Mouse (Mus musculus) left cerebral cortex, postnatal 36 days (tissue): ENCODE data around the gene Sdc3. TPM values are rescaled to one million over a fixed set of nuclear protein-coding genes. Genes with fewer than 3 reads are reported as not detected.

Experiments
- DNase-seq, 2 experiments: peaks; one replicate each; pipeline ENCODE4 v3.0.0; 2021 to 2022; ENCODE audit warnings: low spot score in 2 of 2, mixed read lengths in 1 of 2
- intact Hi-C: fragments of 180-260 bp; cut with DNase I; formaldehyde crosslinking; loops from one replicate; pipeline ENCODE4 v1.15.1; 2025
- total RNA-seq, 2 experiments: library from RNA; stranded (reverse); gene quantifications; 2 replicates each; pipeline ENCODE4 v1.2.3; 2021

Sdc3 gene
- total RNA-seq, 2 experiments from 2014 or later = 156 to 161 TPM

GRCm38 (mm10) chr4:130813958-130814357, 21.6 kb downstream of the Sdc3 start:
- DNase-seq = no peak
- intact Hi-C loops = no loop called here

GRCm38 (mm10) chr4:130814742-130815330, 22.5 kb downstream of the Sdc3 start:
- intact Hi-C loops = no loop called here
- no peak for DNase-seq

DNA sequence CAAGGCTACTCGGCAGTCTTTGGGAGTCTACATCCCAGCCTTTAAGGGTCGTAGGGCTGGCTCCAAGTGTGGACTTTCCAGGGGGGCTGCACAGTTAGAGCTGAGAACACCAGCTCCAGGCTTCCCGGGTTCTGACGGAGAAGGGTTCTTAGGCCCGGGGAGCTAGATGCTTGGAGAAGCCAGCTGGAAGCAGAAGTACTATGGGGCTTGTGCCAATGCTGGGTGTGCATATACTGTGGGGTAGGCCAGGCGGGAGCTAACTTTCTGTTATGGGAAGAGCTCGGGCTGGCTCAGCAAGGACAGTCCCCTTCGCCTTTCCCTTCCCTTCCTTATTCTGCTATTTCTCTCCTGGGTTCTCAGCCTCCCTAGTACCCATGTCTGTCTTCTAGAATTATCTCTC, 23.5 kb downstream of the Sdc3 start:
- DNase-seq = no peak
- intact Hi-C loops = no loop called here

GRCm38 (mm10) chr4:130819806-130820205, 27.5 kb downstream of the Sdc3 start:
- intact Hi-C loops = no loop called here
- DNase-seq = no peak

GRCm38 (mm10) chr4:130820594-130821255, 28.4 kb downstream of the Sdc3 start:
- DNase-seq = no peak
- intact Hi-C loops = no loop called here

- intact Hi-C loops = no loop called here
- peak in 1 of 2 experiments; percentile 46 for DNase-seq
These were observed 36.7 kb downstream of the Sdc3 start for GRCm38 (mm10) chr4:130828851-130829673.

- intact Hi-C loops = no loop called here
- no peak for DNase-seq
These were observed 41.8 kb downstream of the Sdc3 start for GRCm38 (mm10) chr4:130834122-130834521.

DNA sequence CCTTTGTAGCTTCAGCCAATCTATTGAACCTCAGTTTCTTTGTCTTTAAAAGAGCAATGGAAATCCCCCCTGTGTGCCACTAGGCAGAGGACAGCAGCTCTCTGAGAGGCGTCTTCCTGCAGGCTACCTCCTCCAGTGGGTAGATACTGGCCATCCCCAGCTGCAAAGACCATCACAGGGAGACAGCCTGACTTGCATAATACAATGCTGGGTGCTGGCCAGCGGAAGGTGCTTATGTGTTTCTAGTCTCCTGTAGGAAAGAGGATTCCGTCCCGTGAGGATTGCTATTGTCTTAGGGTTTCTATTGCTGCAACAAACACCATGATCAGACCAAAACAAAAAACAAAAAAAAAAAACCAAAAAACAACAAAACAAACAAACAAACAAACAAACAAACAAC, 43.2 kb downstream of the Sdc3 start:
- intact Hi-C loops = no loop called here
- no peak for DNase-seq

DNA sequence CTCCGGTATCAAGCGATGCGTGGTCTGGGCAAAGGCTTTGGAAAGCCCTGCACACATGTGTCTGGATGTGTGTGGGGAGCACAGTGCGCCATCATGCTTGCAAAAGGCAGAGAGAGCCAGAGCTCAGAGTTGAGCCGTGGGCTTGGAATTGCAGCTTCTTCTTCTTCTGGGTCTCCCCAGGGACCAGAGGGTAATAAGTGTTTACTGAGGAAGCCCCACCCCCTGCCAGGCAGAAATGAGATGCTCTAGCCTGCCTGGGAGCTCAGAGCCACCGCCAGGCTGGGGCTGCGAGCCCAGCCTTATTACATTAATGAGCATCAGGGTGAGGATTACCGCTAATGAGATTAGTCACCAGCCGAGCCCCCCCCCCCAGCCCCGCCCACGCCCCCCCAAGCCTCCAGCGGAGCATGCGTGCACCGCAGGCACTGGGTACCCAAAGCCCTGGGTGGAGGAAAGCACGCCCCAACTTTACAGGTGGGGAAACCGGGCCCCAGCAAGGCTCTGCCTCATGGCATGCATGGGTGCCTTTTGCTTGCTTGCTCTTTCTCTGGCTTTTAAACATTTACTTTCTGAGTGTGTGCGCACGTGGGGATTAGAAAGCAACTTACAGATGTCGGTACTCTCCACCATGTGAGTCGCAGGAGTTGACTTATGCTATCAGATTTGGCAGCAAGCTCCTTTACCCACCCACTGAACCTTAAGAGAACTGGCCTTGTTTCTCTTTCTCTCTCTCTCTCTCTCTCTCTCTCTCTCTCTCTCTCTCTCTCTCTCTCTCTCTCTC, 44.1 kb downstream of the Sdc3 start:
- no peak for DNase-seq
- intact Hi-C loops = no loop called here

DNA sequence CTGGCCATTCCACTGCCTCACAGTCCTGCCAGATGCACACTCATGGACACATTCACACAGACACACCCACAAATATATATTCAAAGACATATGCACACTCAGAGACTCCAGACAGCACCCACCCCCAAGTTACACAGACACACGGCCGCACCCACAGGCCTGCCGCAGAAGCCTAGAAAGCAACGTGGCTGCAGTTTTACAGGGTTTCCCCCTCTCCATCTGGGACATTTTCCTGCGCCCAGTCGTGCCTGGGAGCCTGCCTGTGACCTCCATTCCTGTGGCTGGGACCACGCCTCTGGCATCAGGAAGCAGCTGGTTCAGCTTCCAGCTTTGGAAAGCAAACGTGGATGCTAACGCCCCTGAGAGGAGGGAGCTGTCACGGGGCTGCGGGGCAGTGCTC, 46.2 kb downstream of the Sdc3 start:
- peak in 1 of 2 experiments; percentile 39 for DNase-seq
- intact Hi-C loops = no loop called here

GRCm38 (mm10) chr4:130841107-130841840, 48.9 kb downstream of the Sdc3 start:
- intact Hi-C loops = no loop called here
- no peak for DNase-seq

DNA sequence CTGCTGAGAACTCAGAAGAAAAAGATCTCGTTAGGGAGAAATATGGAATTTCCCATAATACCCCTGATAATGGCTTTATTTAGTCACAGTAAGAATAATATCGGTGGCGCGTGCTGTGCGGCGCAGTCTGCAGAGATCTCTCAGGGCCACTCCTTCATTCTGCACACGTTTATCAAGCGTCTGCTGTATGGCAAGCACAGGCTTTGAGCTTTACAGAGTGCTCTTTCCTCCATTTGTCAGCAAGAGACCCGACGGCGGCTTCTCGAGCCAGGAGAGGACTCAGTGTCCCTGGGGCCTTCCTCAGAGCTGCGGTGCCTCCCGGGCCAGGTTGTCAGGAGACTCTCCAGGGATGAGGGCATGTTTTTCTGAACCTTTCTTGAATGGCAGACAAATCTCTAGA, 56.5 kb downstream of the Sdc3 start:
- no peak for DNase-seq
- intact Hi-C loops = no loop called here

- DNase-seq = no peak
- intact Hi-C loops = no loop called here
These were observed 65.3 kb downstream of the Sdc3 start for GRCm38 (mm10) chr4:130857661-130858060.

DNA sequence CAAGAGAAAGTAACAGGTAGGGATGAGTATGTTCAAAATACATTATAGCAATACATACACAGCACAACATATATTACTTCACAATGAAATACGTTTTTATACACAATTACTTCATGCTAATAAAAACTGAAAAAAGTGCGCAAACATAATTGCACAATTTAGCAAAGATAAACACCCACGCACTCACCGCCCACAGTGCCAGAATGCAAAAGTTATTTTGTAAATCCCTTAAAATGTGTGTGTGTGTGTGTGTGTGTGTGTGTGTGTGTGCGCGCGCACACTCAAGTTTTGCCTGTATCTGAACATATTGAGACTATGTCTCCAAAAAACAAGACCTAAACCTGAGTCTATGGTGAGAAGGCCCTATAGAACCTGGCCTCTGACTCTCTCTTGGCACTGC, 66.5 kb downstream of the Sdc3 start:
- intact Hi-C loops = no loop called here
- no peak for DNase-seq

DNA sequence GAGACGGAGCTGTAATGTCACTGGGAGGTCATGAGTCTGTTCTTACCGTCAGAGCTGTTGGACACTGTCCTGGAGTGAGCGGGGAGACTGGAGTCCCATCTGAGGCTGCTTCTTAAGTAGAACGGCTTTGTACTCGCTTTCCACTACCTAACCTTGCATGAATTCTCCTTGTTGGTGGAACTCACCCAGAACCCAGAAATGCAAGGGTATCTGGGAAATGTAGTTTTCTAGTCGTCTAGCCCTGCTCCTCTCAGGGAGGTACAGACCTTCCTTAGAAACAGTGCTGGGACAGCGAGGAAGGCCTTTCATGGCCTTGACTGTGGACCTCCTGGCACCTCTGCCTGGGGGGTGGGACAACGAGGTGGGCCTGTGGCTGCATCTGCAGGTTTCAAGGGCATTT, 67.1 kb downstream of the Sdc3 start:
- intact Hi-C loops = no loop called here
- DNase-seq = no peak

GRCm38 (mm10) chr4:130860902-130861652, 68.7 kb downstream of the Sdc3 start:
- no peak for DNase-seq
- intact Hi-C loops = no loop called here

DNA sequence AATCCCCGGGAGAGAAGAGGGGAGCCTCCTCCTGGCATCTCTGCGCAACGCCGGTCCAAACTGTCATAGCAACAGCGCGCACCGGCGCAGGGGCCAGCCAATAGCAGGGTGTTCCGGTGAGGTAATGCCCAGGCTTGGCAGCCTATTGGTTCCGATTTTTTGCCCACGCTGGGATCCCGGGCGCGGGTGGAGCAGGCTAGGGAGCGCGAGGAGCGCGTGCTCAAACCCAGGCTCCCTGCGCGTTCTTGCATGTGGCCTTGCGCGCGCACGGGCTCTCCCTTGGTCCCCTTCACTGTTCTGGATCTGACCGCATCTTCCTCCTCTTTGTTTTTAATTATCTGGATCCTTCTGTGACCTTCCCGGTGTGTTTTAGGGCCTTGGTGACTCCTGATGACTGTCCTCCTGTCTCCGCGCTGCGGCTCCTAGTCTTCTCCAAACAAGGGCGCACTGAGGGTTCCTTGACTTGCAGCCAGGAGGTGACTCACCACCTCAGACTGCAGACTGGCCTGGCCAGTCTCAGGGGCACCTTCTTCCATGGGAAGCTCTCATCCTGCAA, 69.4 kb downstream of the Sdc3 start:
- intact Hi-C loops = no loop called here
- DNase-seq = peak; percentile 96 to 97

DNA sequence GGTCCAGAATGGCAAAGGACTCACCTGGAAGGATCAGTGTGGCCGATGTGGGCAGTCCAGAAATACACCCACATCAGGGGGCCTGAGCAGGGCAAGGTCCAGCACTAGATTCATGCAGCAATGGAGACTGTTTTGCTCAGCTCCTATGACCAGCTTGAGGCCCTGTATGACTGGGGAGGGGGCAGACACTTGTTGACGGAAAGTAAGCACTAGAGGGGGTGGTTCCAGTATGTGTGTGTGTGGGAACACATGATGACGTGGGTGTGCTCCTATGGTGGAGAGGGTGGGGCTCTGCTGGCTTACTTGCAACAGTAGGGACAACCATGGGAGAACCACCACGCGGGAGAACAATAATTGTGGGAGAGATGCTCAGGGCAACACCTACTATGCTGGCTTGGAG, 70.2 kb downstream of the Sdc3 start:
- intact Hi-C loops = no loop called here
- no peak for DNase-seq

DNA sequence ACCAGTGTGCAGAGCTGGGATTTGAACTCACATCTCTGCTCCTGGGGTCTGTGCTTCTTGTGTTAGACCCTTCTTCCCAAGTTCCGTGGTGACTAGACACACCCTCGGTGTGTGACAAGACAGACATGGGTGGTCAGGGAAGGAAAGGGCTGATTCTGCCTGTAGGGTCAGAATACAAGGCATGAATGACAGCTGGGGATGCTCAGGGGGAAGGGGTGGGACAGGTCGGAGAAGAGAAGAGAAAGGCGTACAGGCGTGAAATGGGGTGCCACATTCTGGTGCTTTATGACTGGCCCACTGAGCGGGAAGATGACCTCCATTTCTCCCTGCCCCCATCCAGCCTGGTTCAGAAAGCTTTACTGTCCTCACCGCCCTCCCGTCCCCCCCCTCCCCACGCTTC, 73.1 kb downstream of the Sdc3 start:
- DNase-seq = no peak
- intact Hi-C loops = no loop called here
